Mouse (Mus musculus) hindbrain, embryonic 11.5 days (tissue): ENCODE measurements at regions not wholly inside any gene's neighbourhood (a gene's known extent, or its start where the extent isn't known, plus 50 kb on each side); places are given as distances from the start of the nearest gene placed in this dataset.

Experiments used
- ATAC-seq: fragments of 200-750 bp; cut with Nextera tagmentation; 2 replicates; pipeline ENCODE4 v1.8.0; 2017; ENCODE audit warnings: mild to moderate bottlenecking, moderate TSS enrichment, moderate library complexity; ENCODE audit not compliant: low FRiP score
- DNase-seq: peaks from one replicate; pipeline ENCODE4 v3.0.0-alpha.2; 2015; ENCODE audit warnings: low spot score
- H3K27ac ChIP-seq: fragments of 300-500 bp; sonication (generic); 2 replicates; pipeline ENCODE4 v1.5.1; 2014; ENCODE audit warnings: mild to moderate bottlenecking, low read depth, low read length
- H3K27me3 ChIP-seq: fragments of 300-500 bp; sonication (generic); 2 replicates; pipeline ENCODE4 v1.6.1; 2014; ENCODE audit warnings: mild to moderate bottlenecking, low read length, moderate library complexity, mixed read lengths; ENCODE audit not compliant: control insufficient read depth, insufficient read depth
- H3K36me3 ChIP-seq: fragments of 300-500 bp; sonication (generic); 2 replicates; pipeline ENCODE4 v1.6.1; 2014; ENCODE audit warnings: mild to moderate bottlenecking, low read length, moderate library complexity, mixed read lengths; ENCODE audit not compliant: control insufficient read depth, insufficient read depth
- H3K4me1 ChIP-seq: fragments of 300-500 bp; sonication (generic); replicated peaks from 2 replicates; pipeline ENCODE4 v1.6.1; 2014; ENCODE audit warnings: low read length, mixed read lengths; ENCODE audit not compliant: control insufficient read depth, insufficient read depth
- H3K4me2 ChIP-seq: fragments of 300-500 bp; sonication (generic); replicated peaks from 2 replicates; pipeline ENCODE4 v1.6.1; 2014; ENCODE audit warnings: mild to moderate bottlenecking, low read depth, low read length
- H3K4me3 ChIP-seq: fragments of 300-500 bp; sonication (generic); 2 replicates; pipeline ENCODE4 v1.5.1; 2014; ENCODE audit warnings: low read depth, low read length
- H3K9ac ChIP-seq: fragments of 300-500 bp; sonication (generic); 2 replicates; pipeline ENCODE4 v1.6.1; 2014; ENCODE audit warnings: low read depth, low read length
- H3K9me3 ChIP-seq: fragments of 300-500 bp; sonication (generic); 2 replicates; pipeline ENCODE4 v1.6.1; 2016; ENCODE audit warnings: low read length; ENCODE audit not compliant: control insufficient read depth
- WGBS: fragments of 180-500 bp; shearing (Covaris S2); extraction: QIAGEN DNeasy Blood & Tissue Kit; methylation state at CpG from one replicate; pipeline ENCODE4 v1.1.7; 2014; 5-methylcytosine and 5-hydroxymethylcytosine counted together

GRCm38 (mm10) chr12:25579407-25579806 lies 482.5 kb upstream of the Id2 start:
- Histone ChIP-seq H3K27ac (no peak overlapping the region), H3K9ac (no peak overlapping the region)

GRCm38 (mm10) chr12:25565131-25565530 lies 468.2 kb upstream of the Id2 start:
- 91% methylated on average over 2 of the region's 2 CpGs for WGBS
- ATAC-seq (no peak), DNase-seq (no peak)
- H3K9ac ChIP-seq, result no peak overlapping the region
- no peak overlapping the region for H3K4me2 ChIP-seq
- H3K4me1 ChIP-seq, result no peaks in the 10 kb centered on the region
- H3K27me3 ChIP-seq, result no peaks in the 10 kb centered on the region
- H3K9me3 ChIP-seq, result no peaks in the 10 kb centered on the region
- H3K27ac ChIP-seq, result no peak overlapping the region
- no peaks in the 10 kb centered on the region for H3K36me3 ChIP-seq
- no peak overlapping the region for H3K4me3 ChIP-seq

More at GRCm38 (mm10) chr12:25579407-25579806, 482.5 kb upstream of the Id2 start:
- WGBS, result 93% methylated on average over 8 of the region's 8 CpGs
- DNase-seq, result no peak
- Histone ChIP-seq H3K4me2 (no peak overlapping the region), H3K36me3 (no peaks in the 10 kb centered on the region), H3K27me3 (no peaks in the 10 kb centered on the region; the same call in 1 of the 2 replicates), H3K4me1 (no peaks in the 10 kb centered on the region), H3K9me3 (no peaks in the 10 kb centered on the region), H3K4me3 (no peak overlapping the region)
- ATAC-seq, result no peak

GRCm38 (mm10) chr12:25559601-25560000 lies 462.7 kb upstream of the Id2 start:
- Histone ChIP-seq H3K27me3 (no peaks in the 10 kb centered on the region), H3K9me3 (no peaks in the 10 kb centered on the region), H3K36me3 (no peaks in the 10 kb centered on the region), H3K4me1 (no peaks in the 10 kb centered on the region), H3K4me2 (no peak overlapping the region), H3K4me3 (no peak overlapping the region), H3K9ac (no peak overlapping the region), H3K27ac (no peak overlapping the region)
- ATAC-seq (no peak), DNase-seq (no peak)

- WGBS, result 86% methylated on average over 1 of the region's 1 CpGs
- no peak for DNase-seq
These were observed 456.7 kb upstream of the Id2 start for GRCm38 (mm10) chr12:25553656-25554055.

GRCm38 (mm10) chr12:25549735-25550134 lies 452.8 kb upstream of the Id2 start:
- 94% methylated on average over 3 of the region's 3 CpGs for WGBS
- H3K9ac ChIP-seq, result no peak overlapping the region
- H3K27ac ChIP-seq, result no peak overlapping the region
- no peaks in the 10 kb centered on the region for H3K9me3 ChIP-seq
- H3K4me3 ChIP-seq, result no peak overlapping the region
- H3K4me1 ChIP-seq, result no peaks in the 10 kb centered on the region
- no peak overlapping the region for H3K4me2 ChIP-seq
- no peaks in the 10 kb centered on the region for H3K36me3 ChIP-seq
- H3K27me3 ChIP-seq, result no peaks in the 10 kb centered on the region
- no peak for DNase-seq
- ATAC-seq, result no peak

More at GRCm38 (mm10) chr12:25553656-25554055, 456.7 kb upstream of the Id2 start:
- Histone ChIP-seq H3K4me1 (no peaks in the 10 kb centered on the region), H3K4me3 (no peak overlapping the region), H3K27me3 (no peaks in the 10 kb centered on the region), H3K9ac (no peak overlapping the region), H3K9me3 (no peaks in the 10 kb centered on the region), H3K36me3 (no peaks in the 10 kb centered on the region), H3K27ac (no peak overlapping the region), H3K4me2 (no peak overlapping the region)
- no peak for ATAC-seq

GRCm38 (mm10) chr12:25544253-25544652 lies 447.3 kb upstream of the Id2 start:
- 47% methylated on average over 6 of the region's 6 CpGs for WGBS
- Histone ChIP-seq H3K27me3 (no peaks in the 10 kb centered on the region), H3K4me1 (no peaks in the 10 kb centered on the region), H3K27ac (no peak overlapping the region), H3K9ac (no peak overlapping the region), H3K4me2 (no peak overlapping the region), H3K4me3 (no peak overlapping the region), H3K9me3 (no peaks in the 10 kb centered on the region), H3K36me3 (no peaks in the 10 kb centered on the region)
- DNase-seq (peak; percentile 11), ATAC-seq (no peak)

- no peaks in the 10 kb centered on the region for H3K27me3 ChIP-seq
- DNase-seq (peak; percentile 6), ATAC-seq (no peak)
- H3K9me3 ChIP-seq, result no peaks in the 10 kb centered on the region
- H3K4me2 ChIP-seq, result no peak overlapping the region
- H3K36me3 ChIP-seq, result no peaks in the 10 kb centered on the region
- H3K9ac ChIP-seq, result no peak overlapping the region
- no peak overlapping the region for H3K27ac ChIP-seq
- no peak overlapping the region for H3K4me3 ChIP-seq
- H3K4me1 ChIP-seq, result no peaks in the 10 kb centered on the region
- WGBS, result 70% methylated on average over 5 of the region's 5 CpGs
These were observed 437.6 kb upstream of the Id2 start for GRCm38 (mm10) chr12:25534620-25534950.

- ATAC-seq (no peak), DNase-seq (peak; percentile 26)
- Histone ChIP-seq H3K4me3 (no peak overlapping the region), H3K27ac (no peak overlapping the region), H3K27me3 (no peaks in the 10 kb centered on the region), H3K36me3 (no peaks in the 10 kb centered on the region), H3K4me1 (no peaks in the 10 kb centered on the region), H3K4me2 (no peak overlapping the region), H3K9me3 (no peaks in the 10 kb centered on the region), H3K9ac (no peak overlapping the region)
- 62% methylated on average over 10 of the region's 10 CpGs for WGBS
These were observed 437.0 kb upstream of the Id2 start for GRCm38 (mm10) chr12:25533709-25534619.

GRCm38 (mm10) chr12:25530483-25530882 lies 433.5 kb upstream of the Id2 start:
- ATAC-seq (no peak), DNase-seq (no peak)
- no peaks in the 10 kb centered on the region for H3K36me3 ChIP-seq
- H3K4me2 ChIP-seq, result no peak overlapping the region
- no peak overlapping the region for H3K27ac ChIP-seq
- H3K9ac ChIP-seq, result no peak overlapping the region
- H3K9me3 ChIP-seq, result no peaks in the 10 kb centered on the region
- no peak overlapping the region for H3K4me3 ChIP-seq
- no peaks in the 10 kb centered on the region for H3K27me3 ChIP-seq
- no peaks in the 10 kb centered on the region for H3K4me1 ChIP-seq
- WGBS, result 91% methylated on average over 3 of the region's 3 CpGs
